Mouse (Mus musculus) urinary bladder, postnatal 14 days (tissue): ENCODE data around the gene Dmrt2.

Experiments
- DNase-seq: peaks from one replicate; pipeline ENCODE4 v3.0.0; 2021; ENCODE audit warnings: low spot score

Dmrt2 gene

GRCm38 (mm10) chr19:25675866-25676440, 3.7 kb downstream of the Dmrt2 start:
- no peak for DNase-seq

- no peak for DNase-seq
These were observed 26.6 kb downstream of the Dmrt2 start for GRCm38 (mm10) chr19:25698850-25699249.

DNA sequence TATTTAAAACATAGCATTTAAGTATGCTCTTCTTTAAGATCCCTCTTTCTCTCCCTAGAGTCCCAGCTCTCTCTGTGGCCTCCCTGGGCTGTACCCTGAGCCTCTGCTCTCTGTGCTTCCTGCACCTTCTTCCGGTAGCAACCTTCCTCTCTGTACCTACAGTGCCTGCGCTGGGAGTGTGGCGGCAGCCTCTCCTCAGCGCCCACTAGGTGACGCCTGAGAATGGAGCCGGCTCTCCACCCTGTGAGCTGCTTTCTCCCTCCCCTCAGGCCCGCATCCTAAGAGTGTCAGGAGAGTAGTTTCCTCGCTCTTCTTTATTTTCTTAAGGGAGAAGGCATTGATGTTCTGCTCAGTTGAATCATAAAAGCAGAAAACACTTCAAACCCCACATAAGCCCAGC, 41.2 kb downstream of the Dmrt2 start:
- peak; percentile 54 for DNase-seq

GRCm38 (mm10) chr19:25714927-25715326, 42.7 kb downstream of the Dmrt2 start:
- no peak for DNase-seq

GRCm38 (mm10) chr19:25722616-25723015, 50.4 kb downstream of the Dmrt2 start:
- DNase-seq: no peak
